Mouse (Mus musculus): ENCODE measurements around the gene Ccdc47. TPM values are rescaled to one million over a fixed set of nuclear protein-coding genes. Genes with fewer than 3 reads are reported as not detected.
"Not testable (repeated sequence)": the region's sequence is repeated elsewhere in the genome, so short reads cannot be mapped to it uniquely, and the experiment has no call there.

The Ccdc47 gene
- polyA plus RNA-seq, 2 experiments = 48.8 to 63.7 TPM

DNA sequence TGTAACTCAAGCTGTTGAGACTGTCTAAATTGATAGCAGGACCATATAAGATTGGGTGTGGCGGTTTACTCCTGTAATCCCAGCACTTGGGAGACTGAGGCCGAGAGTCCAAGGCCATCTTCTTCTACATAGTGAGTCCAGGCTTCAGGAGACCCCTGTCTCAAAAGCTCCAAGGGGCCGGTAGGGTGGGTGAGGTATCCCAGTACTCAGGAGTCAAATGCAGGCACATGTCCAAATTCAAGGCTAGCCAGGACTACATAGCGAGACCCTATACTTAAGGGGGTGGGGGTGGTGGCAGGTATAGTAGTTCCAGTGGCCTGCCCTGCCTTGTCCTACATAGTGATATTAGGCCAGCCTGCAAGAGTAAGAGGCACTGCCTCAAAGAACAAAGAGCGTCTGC, 1.3 kb downstream of the Ccdc47 start:
- H3K9me3 ChIP-seq (ENCODE audit: control insufficient read depth, low read length) = no peaks in the 10 kb centered on the region
- no peak for DNase-seq (ENCODE audit: low spot score)
- peaks cover 21% of the 10 kb centered on the region for H3K4me1 ChIP-seq (ENCODE audit: control insufficient read depth, insufficient read depth, low read length)
- H3K27me3 ChIP-seq (ENCODE audit: control insufficient read depth, insufficient read depth, low read length) = no peaks in the 10 kb centered on the region
- peaks cover 31% of the 10 kb centered on the region for H3K36me3 ChIP-seq (ENCODE audit: control insufficient read depth, insufficient read depth, low read length)
- ATAC-seq (ENCODE audit: low FRiP score, low read depth) = no peak
- peak overlapping the region; percentile 91; the same call in 1 of the 2 replicates for H3K9ac ChIP-seq (ENCODE audit: low read depth, low read length, severe bottlenecking)
- no peak for TF ChIP-seq POLR2A (IDR thresholded peaks at IDR 0.05; ENCODE audit: borderline replicate concordance, extremely low read depth, insufficient read depth, insufficient read length)
- H3K4me3 ChIP-seq (replicated peaks; ENCODE audit: low read length) = peak overlapping the region; percentile 76
- 80% methylated on average over 5 of the region's 5 CpGs for WGBS
- H3K27ac ChIP-seq (replicated peaks; ENCODE audit: low read depth, low read length) = no peak overlapping the region
- peak overlapping the region; percentile 55; the same call in 1 of the 2 replicates for H3K4me2 ChIP-seq (replicated peaks; ENCODE audit: low read depth, low read length, severe bottlenecking)

DNA sequence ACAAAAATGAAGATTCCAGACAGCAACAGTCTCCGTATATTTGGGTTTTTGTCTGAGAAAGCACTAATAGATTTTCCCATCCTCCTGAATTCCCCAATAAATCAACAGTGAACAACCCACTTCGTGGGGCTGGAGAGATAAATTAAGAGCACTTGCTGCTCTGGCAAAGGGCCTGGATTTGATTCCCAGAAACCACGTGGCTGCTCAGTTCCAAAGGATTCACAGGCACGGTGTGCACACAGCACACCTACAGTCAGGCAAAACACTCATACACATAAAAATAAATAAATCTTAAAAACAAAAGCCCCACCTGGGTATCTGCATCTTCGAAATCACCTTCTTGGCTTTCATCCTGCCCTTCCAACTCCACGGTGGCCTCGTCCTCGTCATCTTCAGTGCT, 3.4 kb downstream of the Ccdc47 start:
- Histone ChIP-seq H3K27me3 (ENCODE audit: control insufficient read depth, insufficient read depth, low read length) (no peaks in the 10 kb centered on the region), H3K9me3 (ENCODE audit: control insufficient read depth, low read length) (no peaks in the 10 kb centered on the region), H3K4me3 (replicated peaks; ENCODE audit: low read length) (no peak overlapping the region), H3K27ac (replicated peaks; ENCODE audit: low read depth, low read length) (no peak overlapping the region), H3K4me1 (ENCODE audit: control insufficient read depth, insufficient read depth, low read length) (peaks cover 12% of the 10 kb centered on the region), H3K4me2 (replicated peaks; ENCODE audit: low read depth, low read length, severe bottlenecking) (no peak overlapping the region), H3K9ac (ENCODE audit: low read depth, low read length, severe bottlenecking) (no peak overlapping the region), H3K36me3 (ENCODE audit: control insufficient read depth, insufficient read depth, low read length) (peaks cover 47% of the 10 kb centered on the region)
- ATAC-seq (ENCODE audit: low FRiP score, low read depth) = no peak
- TF ChIP-seq POLR2A (IDR thresholded peaks at IDR 0.05; ENCODE audit: borderline replicate concordance, extremely low read depth, insufficient read depth, insufficient read length) = no peak
- WGBS = 88% methylated on average over 8 of the region's 8 CpGs
- no peak for DNase-seq (ENCODE audit: low spot score)

DNA sequence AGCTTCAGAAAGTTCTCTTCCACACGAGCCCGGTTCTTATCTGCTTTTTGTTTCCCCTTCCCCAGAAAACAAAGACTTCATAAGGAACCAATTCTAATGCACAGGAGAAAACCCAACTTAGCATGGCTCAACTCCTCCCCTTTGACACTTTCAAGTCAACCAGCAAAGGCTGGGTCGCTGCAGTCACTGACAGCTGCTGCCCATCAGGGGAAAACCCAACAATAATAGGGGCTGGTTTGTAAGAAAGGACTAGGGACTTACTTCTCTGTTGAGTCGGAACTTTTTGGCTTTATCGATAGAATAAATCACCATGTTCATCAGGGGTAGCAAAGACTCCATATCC, 14.1 kb downstream of the Ccdc47 start, which contains the start of gene Strada:
Gene Strada, minus strand, starts transcription at position 46 of the 343 bp plus-strand sequence.
- Histone ChIP-seq H3K27ac (replicated peaks; ENCODE audit: low read depth, low read length) (no peak within 1 kb of the TSS), H3K4me2 (replicated peaks; ENCODE audit: low read depth, low read length, severe bottlenecking) (no peak within 1 kb of the TSS), H3K4me1 (ENCODE audit: control insufficient read depth, insufficient read depth, low read length) (no peaks in the 10 kb centered on the region), H3K9ac (ENCODE audit: low read depth, low read length, severe bottlenecking) (no peak within 1 kb of the TSS), H3K36me3 (ENCODE audit: control insufficient read depth, insufficient read depth, low read length) (peaks cover 82% of the 10 kb centered on the region), H3K9me3 (ENCODE audit: control insufficient read depth, low read length) (no peaks in the 10 kb centered on the region), H3K4me3 (replicated peaks; ENCODE audit: low read length) (no peak within 1 kb of the TSS), H3K27me3 (ENCODE audit: control insufficient read depth, insufficient read depth, low read length) (no peaks in the 10 kb centered on the region)
- no peak for TF ChIP-seq POLR2A (IDR thresholded peaks at IDR 0.05; ENCODE audit: borderline replicate concordance, extremely low read depth, insufficient read depth, insufficient read length)
- 94% methylated on average over 5 of the region's 5 CpGs for WGBS
- no peak for ATAC-seq (ENCODE audit: low FRiP score, low read depth)
- no peak for DNase-seq (ENCODE audit: low spot score)

DNA sequence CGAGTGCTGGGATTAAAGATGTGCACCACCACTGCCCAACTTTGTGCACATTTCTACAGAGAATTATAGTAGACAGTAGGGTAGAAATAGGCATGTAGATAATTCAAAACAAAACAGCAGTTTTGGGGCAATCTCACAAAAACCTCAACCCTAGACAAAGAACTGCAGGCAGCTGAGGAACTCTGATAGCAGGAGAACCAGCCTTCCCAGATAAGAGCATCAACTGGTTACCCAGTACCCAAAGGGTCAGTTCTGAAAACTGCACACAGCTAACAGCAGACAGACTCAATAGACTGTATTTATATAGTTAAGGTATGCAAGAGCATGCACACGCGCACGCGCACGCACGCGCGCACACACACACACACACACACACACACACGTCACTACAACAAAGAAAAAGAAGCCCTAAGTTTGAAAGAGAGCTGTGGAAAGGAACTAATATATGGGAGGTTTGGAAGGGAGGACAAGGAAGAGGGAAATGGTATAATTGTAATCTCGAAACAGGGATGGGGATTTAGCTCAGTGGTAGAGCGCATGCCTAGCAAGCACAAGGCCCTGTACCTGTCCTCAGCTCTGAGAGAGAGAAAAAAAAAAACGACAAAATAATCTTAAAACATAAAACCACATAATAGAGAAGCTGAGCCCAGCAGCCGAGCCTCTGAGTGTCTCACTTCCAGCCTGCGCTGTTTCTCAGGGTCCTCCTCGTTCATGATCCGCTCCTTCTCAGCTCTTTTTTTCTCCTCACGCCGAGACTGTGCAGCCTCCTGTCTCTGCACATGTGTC, 14.6 kb downstream of the Ccdc47 start:
- no peak for ATAC-seq (ENCODE audit: low FRiP score, low read depth)
- WGBS = 93% methylated on average over 19 of the region's 19 CpGs
- no peak for DNase-seq (ENCODE audit: low spot score)
- Histone ChIP-seq H3K27ac (replicated peaks; ENCODE audit: low read depth, low read length) (no peak overlapping the region), H3K4me2 (replicated peaks; ENCODE audit: low read depth, low read length, severe bottlenecking) (no peak overlapping the region), H3K9me3 (ENCODE audit: control insufficient read depth, low read length) (no peaks in the 10 kb centered on the region), H3K4me3 (replicated peaks; ENCODE audit: low read length) (no peak overlapping the region), H3K27me3 (ENCODE audit: control insufficient read depth, insufficient read depth, low read length) (no peaks in the 10 kb centered on the region), H3K4me1 (ENCODE audit: control insufficient read depth, insufficient read depth, low read length) (no peaks in the 10 kb centered on the region), H3K9ac (ENCODE audit: low read depth, low read length, severe bottlenecking) (no peak overlapping the region), H3K36me3 (ENCODE audit: control insufficient read depth, insufficient read depth, low read length) (peaks cover 82% of the 10 kb centered on the region)
- TF ChIP-seq POLR2A (IDR thresholded peaks at IDR 0.05; ENCODE audit: borderline replicate concordance, extremely low read depth, insufficient read depth, insufficient read length) = no peak

DNA sequence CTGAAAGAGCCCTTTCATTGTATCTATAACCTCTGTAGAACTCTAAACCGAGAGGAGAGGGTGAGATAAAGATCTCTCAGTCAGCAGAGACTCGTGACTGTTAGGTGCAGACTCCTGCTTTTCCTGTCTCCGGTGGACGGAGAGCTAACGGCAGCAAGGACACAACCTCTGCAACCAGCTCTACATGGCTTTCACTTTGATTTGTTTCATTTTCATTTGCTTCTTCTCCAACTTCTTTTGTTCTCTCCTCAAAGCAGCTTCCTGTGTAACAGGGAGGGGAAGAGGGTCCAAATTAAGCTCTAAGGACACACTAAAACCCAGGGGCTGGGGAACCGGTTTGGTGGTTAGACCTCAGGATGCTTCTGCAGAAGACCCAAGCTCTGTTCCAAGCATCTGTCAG, 15.4 kb downstream of the Ccdc47 start:
- H3K36me3 ChIP-seq (ENCODE audit: control insufficient read depth, insufficient read depth, low read length) = peaks cover 77% of the 10 kb centered on the region

GRCm38 (mm10) chr11:106199997-106200396, 16.1 kb downstream of the Ccdc47 start:
- DNase-seq (ENCODE audit: low spot score); H3K9ac ChIP-seq (ENCODE audit: low read depth, low read length, severe bottlenecking); H3K27ac ChIP-seq (replicated peaks; ENCODE audit: low read depth, low read length); H3K27me3 ChIP-seq (ENCODE audit: control insufficient read depth, insufficient read depth, low read length); H3K9me3 ChIP-seq (ENCODE audit: control insufficient read depth, low read length); ATAC-seq (ENCODE audit: low FRiP score, low read depth); H3K4me3 ChIP-seq (replicated peaks; ENCODE audit: low read length); H3K4me2 ChIP-seq (replicated peaks; ENCODE audit: low read depth, low read length, severe bottlenecking); H3K4me1 ChIP-seq (ENCODE audit: control insufficient read depth, insufficient read depth, low read length): not testable (repeated sequence)
- peaks cover 70% of the 10 kb centered on the region for H3K36me3 ChIP-seq (ENCODE audit: control insufficient read depth, insufficient read depth, low read length)
- WGBS = 97% methylated on average over 7 of the region's 7 CpGs

More for the DNA sequence above, 15.4 kb downstream of the Ccdc47 start:
- Histone ChIP-seq H3K27ac (replicated peaks; ENCODE audit: low read depth, low read length) (no peak overlapping the region), H3K4me1 (ENCODE audit: control insufficient read depth, insufficient read depth, low read length) (no peaks in the 10 kb centered on the region), H3K4me3 (replicated peaks; ENCODE audit: low read length) (no peak overlapping the region), H3K4me2 (replicated peaks; ENCODE audit: low read depth, low read length, severe bottlenecking) (no peak overlapping the region), H3K9me3 (ENCODE audit: control insufficient read depth, low read length) (no peaks in the 10 kb centered on the region), H3K9ac (ENCODE audit: low read depth, low read length, severe bottlenecking) (no peak overlapping the region), H3K27me3 (ENCODE audit: control insufficient read depth, insufficient read depth, low read length) (no peaks in the 10 kb centered on the region)
- TF ChIP-seq POLR2A (IDR thresholded peaks at IDR 0.05; ENCODE audit: borderline replicate concordance, extremely low read depth, insufficient read depth, insufficient read length) = no peak
- DNase-seq (ENCODE audit: low spot score) = no peak
- 84% methylated on average over 6 of the region's 6 CpGs for WGBS
- ATAC-seq (ENCODE audit: low FRiP score, low read depth) = no peak
